Mouse (Mus musculus) heart, embryonic 11.5 days (tissue): ENCODE results near the gene Prss34. TPM values are rescaled to one million over a fixed set of nuclear protein-coding genes. Genes with fewer than 3 reads are reported as not detected.

Experiments
- ATAC-seq: fragments of 200-750 bp; cut with Nextera tagmentation; replicated peaks from 2 replicates; pipeline ENCODE4 v1.8.0; 2017; ENCODE audit warnings: moderate library complexity; ENCODE audit not compliant: insufficient number of reproducible peaks, low FRiP score, low TSS enrichment
- H3K27ac ChIP-seq: fragments of 300-500 bp; sonication (generic); 2 replicates; pipeline ENCODE4 v1.5.1; 2014; ENCODE audit warnings: mild to moderate bottlenecking, low read depth, low read length
- H3K27me3 ChIP-seq: fragments of 300-500 bp; sonication (generic); 2 replicates; pipeline ENCODE4 v1.6.1; 2014; ENCODE audit warnings: mild to moderate bottlenecking, low read length, mixed read lengths; ENCODE audit not compliant: control insufficient read depth, insufficient read depth
- H3K36me3 ChIP-seq: fragments of 300-500 bp; sonication (generic); 2 replicates; pipeline ENCODE4 v1.6.1; 2014; ENCODE audit warnings: mild to moderate bottlenecking, low read length, moderate library complexity, mixed read lengths; ENCODE audit not compliant: control insufficient read depth, insufficient read depth
- H3K4me1 ChIP-seq: fragments of 300-500 bp; sonication (generic); 2 replicates; pipeline ENCODE4 v1.6.1; 2014; ENCODE audit warnings: low read length; ENCODE audit not compliant: control insufficient read depth, insufficient read depth
- H3K4me2 ChIP-seq: fragments of 300-500 bp; sonication (generic); 2 replicates; pipeline ENCODE4 v1.6.1; 2014; ENCODE audit warnings: mild to moderate bottlenecking, moderate library complexity
- H3K4me3 ChIP-seq: fragments of 300-500 bp; sonication (generic); 2 replicates; pipeline ENCODE4 v1.5.1; 2014; ENCODE audit warnings: low read depth, low read length
- H3K9ac ChIP-seq: fragments of 300-500 bp; sonication (generic); 2 replicates; pipeline ENCODE4 v1.6.1; 2014; ENCODE audit warnings: mild to moderate bottlenecking, low read depth, low read length, moderate library complexity
- H3K9me3 ChIP-seq: fragments of 300-500 bp; sonication (generic); replicated peaks from 2 replicates; pipeline ENCODE4 v1.6.1; 2016; ENCODE audit warnings: low read length; ENCODE audit not compliant: control insufficient read depth
- WGBS: fragments of 180-500 bp; shearing (Covaris S2); extraction: QIAGEN DNeasy Blood & Tissue Kit; methylation state at CpG from one replicate; pipeline ENCODE4 v1.1.7; 2014; ENCODE audit not compliant: insufficient replicate concordance; 5-methylcytosine and 5-hydroxymethylcytosine counted together
- polyA plus RNA-seq: library from polyadenylated mRNA; unstranded; fragments of >200 nt; fragmentation: Nextera tagmentation; extraction: Ambion mirVana; gene quantifications from 2 replicates; pipeline ENCODE4 v1.2.1, GENCODE M21; 2014

The Prss34 gene
- polyA plus RNA-seq, 1 experiment from 2014 or later = not detected

DNA sequence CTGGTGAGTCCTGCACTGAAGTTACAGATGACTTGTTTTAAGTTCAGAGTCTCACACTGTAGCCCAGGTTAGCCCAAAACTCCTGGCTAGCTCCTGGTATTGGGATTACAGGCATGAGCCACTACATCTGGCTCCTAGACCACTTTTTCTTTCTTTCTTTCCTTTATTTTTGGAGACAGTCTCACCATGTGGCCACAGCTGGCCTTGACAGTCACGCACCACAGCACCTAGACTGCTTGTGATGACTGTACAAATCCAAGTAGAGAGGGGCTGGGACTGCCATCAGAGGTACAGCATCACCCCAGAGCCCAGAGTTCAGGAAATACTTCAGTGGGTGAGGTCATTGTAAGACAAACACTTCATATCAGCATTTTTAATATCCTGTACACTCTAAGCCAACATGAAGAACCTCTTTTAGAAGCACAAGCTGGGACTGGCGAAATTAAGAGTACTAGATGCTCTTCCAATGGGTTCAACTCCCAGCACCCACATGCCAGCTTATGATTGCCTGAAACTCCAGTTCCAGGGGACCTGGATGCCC lies 27.3 kb upstream of the Prss34 start:
- WGBS = 67% methylated on average over 2 of the region's 2 CpGs
- Histone ChIP-seq H3K36me3 (peaks cover 26% of the 10 kb centered on the region), H3K27ac (no peak overlapping the region), H3K4me1 (peaks cover 18% of the 10 kb centered on the region), H3K9me3 (no peaks in the 10 kb centered on the region), H3K4me3 (peak overlapping the region; percentile 94; the same call in 1 of the 2 replicates), H3K9ac (peak overlapping the region; percentile 99), H3K4me2 (peak overlapping the region; percentile 95), H3K27me3 (no peaks in the 10 kb centered on the region)
- no peak for ATAC-seq

GRCm38 (mm10) chr17:25272326-25272725 lies 25.9 kb upstream of the Prss34 start:
- Histone ChIP-seq H3K9ac (peak overlapping the region; percentile 99), H3K27me3 (no peaks in the 10 kb centered on the region), H3K9me3 (no peaks in the 10 kb centered on the region), H3K4me2 (peak overlapping the region; percentile 95), H3K36me3 (peaks cover 16% of the 10 kb centered on the region), H3K27ac (peak overlapping the region; percentile 99), H3K4me1 (peaks cover 18% of the 10 kb centered on the region), H3K4me3 (peak overlapping the region; percentile 94)
- ATAC-seq = no peak
- under 1% methylated on average over 10 of the region's 10 CpGs for WGBS

DNA sequence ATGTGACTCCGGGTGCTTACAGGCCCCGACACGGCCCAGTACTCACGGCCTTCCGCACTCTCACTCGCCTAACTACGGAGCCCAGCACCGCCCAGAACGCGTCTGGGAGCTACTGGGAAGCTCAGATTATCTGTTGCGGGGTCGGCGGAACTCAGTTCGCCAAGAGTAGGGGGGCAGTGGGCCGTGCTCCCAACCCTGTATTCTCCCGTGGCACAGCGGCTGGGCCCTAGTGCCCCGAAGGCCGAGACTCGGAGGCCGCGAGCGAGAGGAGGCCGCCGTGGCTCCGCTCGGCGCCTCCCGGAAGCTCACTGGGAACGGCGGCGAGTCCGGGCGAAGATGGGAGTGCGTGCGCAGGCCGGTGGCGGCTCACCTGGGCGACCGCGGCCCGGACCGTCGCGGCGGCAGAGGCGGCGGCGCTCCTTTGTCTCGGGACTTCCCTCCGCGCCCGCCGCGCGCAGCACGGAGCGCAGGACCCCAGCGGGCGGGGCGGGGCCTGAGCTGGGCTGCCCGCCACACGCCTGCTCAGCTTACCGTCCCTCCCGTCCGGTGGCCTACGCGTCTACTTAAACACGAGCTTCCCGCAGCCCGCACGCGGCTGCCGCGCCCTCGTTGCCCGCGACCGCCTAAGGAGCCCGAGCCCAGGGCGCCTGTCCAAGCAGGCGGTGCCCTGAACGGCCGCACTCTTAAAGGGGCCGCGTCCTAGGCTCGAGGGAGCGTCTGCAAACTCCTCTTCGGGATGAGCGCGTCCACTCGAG lies 25.1 kb upstream of the Prss34 start:
- Histone ChIP-seq H3K4me2 (peak overlapping the region; percentile 95), H3K9ac (peak overlapping the region; percentile 99), H3K4me3 (peak overlapping the region; percentile 94), H3K27me3 (no peaks in the 10 kb centered on the region), H3K9me3 (no peaks in the 10 kb centered on the region), H3K4me1 (peaks cover 18% of the 10 kb centered on the region), H3K36me3 (peaks cover 8% of the 10 kb centered on the region), H3K27ac (peak overlapping the region; percentile 99)
- peak; percentile 86 for ATAC-seq
- WGBS = under 1% methylated on average over 80 of the region's 92 CpGs

DNA sequence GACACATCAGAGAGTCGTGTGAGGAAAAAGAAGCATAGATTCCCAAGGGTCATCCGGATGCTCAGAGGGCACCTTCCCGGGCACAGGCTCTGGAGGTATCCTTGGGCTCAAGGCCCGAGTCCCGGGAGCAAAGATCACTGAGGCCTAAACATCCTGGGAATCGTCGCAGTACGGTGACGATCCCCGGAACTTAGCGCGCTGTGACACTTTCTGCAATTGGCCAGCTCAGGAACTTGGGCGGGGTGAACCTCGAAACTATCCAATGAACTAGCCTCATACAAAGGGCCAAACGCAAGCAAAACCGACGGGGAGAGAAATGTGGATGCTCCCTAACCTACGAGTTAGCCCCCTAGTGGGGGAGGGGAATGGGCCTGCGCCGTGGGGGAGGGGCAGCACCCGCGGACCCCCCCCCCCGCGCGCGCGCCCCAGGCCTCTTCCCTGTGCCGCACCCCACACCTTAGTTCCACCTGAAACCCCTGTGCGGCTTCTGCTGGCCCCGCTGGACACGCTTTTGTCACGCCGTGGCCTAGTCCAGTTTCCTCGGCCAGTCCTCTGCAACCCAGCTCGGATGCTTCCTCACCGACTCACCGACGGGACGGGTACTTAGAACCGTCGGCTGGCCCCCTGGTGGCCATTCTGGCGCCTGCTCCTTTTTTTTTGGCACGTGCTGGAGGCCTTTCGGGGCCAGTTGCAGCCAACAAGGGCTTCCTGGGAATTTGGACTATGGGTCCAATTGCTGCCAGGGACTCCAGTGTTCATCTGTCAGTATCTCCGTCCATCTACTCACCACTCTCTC lies 24.3 kb upstream of the Prss34 start:
- 1% methylated on average over 37 of the region's 45 CpGs for WGBS
- H3K9me3 ChIP-seq = no peaks in the 10 kb centered on the region
- H3K27ac ChIP-seq = peak overlapping the region; percentile 99
- peak; percentile 88 for ATAC-seq
- no peaks in the 10 kb centered on the region for H3K27me3 ChIP-seq
- peaks cover 18% of the 10 kb centered on the region for H3K4me1 ChIP-seq
- peaks cover 1% of the 10 kb centered on the region; the same call in 1 of the 2 replicates for H3K36me3 ChIP-seq
- H3K4me3 ChIP-seq = peak overlapping the region; percentile 94
- peak overlapping the region; percentile 99 for H3K9ac ChIP-seq
- peak overlapping the region; percentile 95 for H3K4me2 ChIP-seq

DNA sequence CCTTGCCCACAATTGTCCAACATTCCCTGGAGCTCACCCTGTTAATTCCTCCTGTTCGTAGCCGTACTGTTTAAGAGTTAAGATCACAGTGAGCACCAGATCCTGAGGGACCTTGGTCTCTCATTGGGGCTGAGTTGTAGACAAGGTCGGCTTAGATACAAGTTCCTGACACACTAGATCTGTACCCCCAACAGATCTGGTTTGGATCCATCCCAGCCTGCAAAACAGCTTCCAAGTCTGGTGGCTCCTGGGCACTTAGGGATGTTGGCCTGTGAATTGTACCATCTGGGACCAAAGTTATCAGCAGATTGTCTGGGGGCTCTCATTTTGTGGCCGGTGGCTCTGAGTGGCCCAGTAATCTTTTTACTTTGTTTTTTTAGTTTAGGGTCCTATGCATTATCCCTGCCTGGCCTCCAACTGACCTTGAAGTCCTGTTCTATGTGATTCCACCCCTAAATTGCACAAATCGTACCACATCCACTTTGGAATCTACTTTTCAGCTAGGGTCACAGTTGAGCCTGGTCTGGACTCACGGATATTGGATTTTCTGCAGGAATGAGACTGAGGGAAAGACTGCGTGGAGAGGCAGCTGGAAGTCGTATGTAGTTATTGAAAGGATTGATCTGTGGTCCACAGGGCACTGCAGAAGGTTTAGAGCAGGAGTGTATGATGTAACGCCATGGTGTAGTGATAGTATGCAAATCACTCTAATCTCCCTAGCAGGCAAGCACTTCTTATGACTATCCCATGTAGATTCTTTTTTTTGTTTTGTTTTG lies 23.4 kb upstream of the Prss34 start, which contains the start of gene Ube2i:
Gene Ube2i, minus strand, starts transcription at position 52 of the 776 bp plus-strand sequence.
- Histone ChIP-seq H3K4me3 (peak within 1 kb of the TSS; percentile 94), H3K36me3 (no peaks in the 10 kb centered on the region), H3K4me2 (peak within 1 kb of the TSS; percentile 95), H3K27ac (peak within 1 kb of the TSS; percentile 99), H3K9ac (peak within 1 kb of the TSS; percentile 99), H3K27me3 (no peaks in the 10 kb centered on the region), H3K4me1 (peaks cover 18% of the 10 kb centered on the region), H3K9me3 (no peaks in the 10 kb centered on the region)
- ATAC-seq = no peak
- 80% methylated on average over 9 of the region's 9 CpGs for WGBS

GRCm38 (mm10) chr17:25275833-25276232 lies 22.4 kb upstream of the Prss34 start:
- H3K27ac ChIP-seq = no peak overlapping the region
- no peaks in the 10 kb centered on the region for H3K9me3 ChIP-seq
- no peak overlapping the region for H3K4me3 ChIP-seq
- H3K9ac ChIP-seq = no peak overlapping the region
- no peak for ATAC-seq
- no peaks in the 10 kb centered on the region for H3K36me3 ChIP-seq
- H3K4me2 ChIP-seq = no peak overlapping the region
- no peaks in the 10 kb centered on the region for H3K27me3 ChIP-seq
- peaks cover 12% of the 10 kb centered on the region for H3K4me1 ChIP-seq
- 90% methylated on average over 3 of the region's 3 CpGs for WGBS

- no peaks in the 10 kb centered on the region for H3K9me3 ChIP-seq
- no peaks in the 10 kb centered on the region for H3K36me3 ChIP-seq
- H3K4me3 ChIP-seq = no peak overlapping the region
- no peaks in the 10 kb centered on the region for H3K4me1 ChIP-seq
- 0 out of 2 replicates have a peak overlapping the region, but pooled peaks have one; percentile 39 for H3K9ac ChIP-seq
- no peak overlapping the region for H3K27ac ChIP-seq
- no peaks in the 10 kb centered on the region for H3K27me3 ChIP-seq
- no peak overlapping the region; the same call in 1 of the 2 replicates for H3K4me2 ChIP-seq
- WGBS = 25% methylated on average over 11 of the region's 11 CpGs
- ATAC-seq = no peak
Measured at GRCm38 (mm10) chr17:25282133-25282532, 16.1 kb upstream of the Prss34 start.

- no peak overlapping the region for H3K27ac ChIP-seq
- no peaks in the 10 kb centered on the region for H3K4me1 ChIP-seq
- no peak overlapping the region for H3K9ac ChIP-seq
- 22% methylated on average over 3 of the region's 3 CpGs for WGBS
- no peaks in the 10 kb centered on the region for H3K9me3 ChIP-seq
- H3K4me2 ChIP-seq = no peak overlapping the region
- H3K27me3 ChIP-seq = no peaks in the 10 kb centered on the region
- H3K36me3 ChIP-seq = no peaks in the 10 kb centered on the region
- ATAC-seq = no peak
- H3K4me3 ChIP-seq = no peak overlapping the region
Measured at GRCm38 (mm10) chr17:25285033-25285432, 13.2 kb upstream of the Prss34 start.
